Mouse (Mus musculus): ENCODE results near the gene Hoxc8. TPM values are rescaled to one million over a fixed set of nuclear protein-coding genes. Genes with fewer than 3 reads are reported as not detected.

Hoxc8 gene
- total RNA-seq, 2 experiments from 2014 or later, result not detected

DNA sequence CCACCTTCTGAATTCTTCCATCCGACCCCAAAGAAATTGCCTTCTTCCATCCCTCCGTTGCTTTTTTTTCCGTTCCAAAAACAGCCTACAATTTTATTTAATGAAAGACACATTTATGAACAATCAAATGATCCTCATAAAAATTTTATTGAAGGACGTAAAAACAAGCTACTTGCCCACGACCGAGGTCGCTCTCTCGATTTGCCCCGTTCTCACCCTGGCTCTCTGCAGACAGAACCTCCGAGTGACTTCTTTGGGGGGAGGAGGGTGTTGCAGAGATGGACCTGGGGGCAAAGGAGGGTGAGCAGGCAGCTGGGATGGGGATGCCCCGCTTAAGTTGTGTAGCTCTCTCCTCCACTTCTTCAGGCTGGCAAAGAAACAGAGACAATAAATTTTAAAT lies 10.1 kb upstream of the Hoxc8 start:
- DNase-seq (ENCODE audit: extremely low spot score in 1 of 2, low spot score in 1 of 2), result no peak

DNA sequence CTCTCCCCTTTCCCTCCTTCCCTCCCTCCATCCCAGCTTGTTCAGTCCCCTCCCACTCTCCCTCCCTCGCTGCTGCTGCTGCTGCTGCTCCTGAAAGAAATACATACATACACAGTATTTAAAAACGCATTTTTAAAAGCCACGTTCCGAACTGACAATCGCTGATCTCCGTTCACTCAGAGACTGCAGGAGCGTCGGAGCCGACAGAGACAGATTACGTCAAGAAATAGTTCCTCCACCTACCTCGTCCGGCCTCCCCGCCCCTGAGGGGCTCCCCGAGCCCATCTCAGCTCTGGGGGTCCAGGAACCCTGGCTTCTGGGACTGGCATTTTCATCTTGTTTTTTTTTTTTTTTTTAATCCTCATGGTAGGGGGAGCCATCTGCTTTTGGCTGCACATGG lies 9.5 kb upstream of the Hoxc8 start:
- no peak for DNase-seq (ENCODE audit: extremely low spot score in 1 of 2, low spot score in 1 of 2)

DNA sequence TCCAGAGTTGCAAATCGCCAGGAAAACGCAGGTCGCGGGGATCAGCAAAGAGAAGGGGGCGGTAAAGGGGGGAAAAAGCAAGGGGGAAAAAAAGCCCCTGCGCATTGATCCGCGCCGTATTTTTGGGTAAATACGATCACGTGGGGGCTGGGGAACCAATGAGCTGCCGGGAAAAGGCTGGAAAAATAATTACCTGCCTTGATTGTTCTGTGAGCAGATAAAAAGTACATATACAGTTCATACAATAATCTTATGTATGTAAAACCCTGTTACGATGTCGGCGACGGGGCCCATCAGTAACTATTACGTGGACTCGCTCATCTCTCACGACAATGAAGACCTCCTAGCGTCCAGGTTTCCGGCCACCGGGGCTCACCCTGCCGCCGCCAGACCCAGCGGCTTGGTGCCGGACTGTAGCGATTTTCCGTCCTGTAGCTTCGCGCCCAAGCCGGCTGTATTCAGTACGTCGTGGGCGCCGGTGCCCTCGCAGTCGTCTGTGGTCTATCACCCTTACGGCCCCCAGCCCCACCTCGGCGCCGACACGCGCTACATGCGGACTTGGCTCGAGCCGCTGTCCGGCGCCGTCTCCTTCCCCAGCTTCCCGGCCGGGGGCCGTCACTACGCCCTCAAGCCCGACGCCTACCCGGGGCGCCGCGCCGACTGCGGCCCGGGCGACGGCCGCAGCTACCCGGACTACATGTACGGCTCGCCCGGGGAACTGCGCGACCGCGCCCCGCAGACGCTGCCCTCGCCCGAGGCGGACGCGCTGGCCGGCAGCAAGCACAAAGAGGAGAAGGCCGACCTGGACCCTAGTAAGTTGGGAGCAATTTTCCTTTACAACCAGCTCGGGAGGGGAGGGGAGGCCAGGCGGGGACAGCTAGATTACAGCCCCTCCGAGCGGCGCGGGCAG lies 8.8 kb upstream of the Hoxc8 start:
- DNase-seq (ENCODE audit: extremely low spot score in 1 of 2, low spot score in 1 of 2), result no peak

DNA sequence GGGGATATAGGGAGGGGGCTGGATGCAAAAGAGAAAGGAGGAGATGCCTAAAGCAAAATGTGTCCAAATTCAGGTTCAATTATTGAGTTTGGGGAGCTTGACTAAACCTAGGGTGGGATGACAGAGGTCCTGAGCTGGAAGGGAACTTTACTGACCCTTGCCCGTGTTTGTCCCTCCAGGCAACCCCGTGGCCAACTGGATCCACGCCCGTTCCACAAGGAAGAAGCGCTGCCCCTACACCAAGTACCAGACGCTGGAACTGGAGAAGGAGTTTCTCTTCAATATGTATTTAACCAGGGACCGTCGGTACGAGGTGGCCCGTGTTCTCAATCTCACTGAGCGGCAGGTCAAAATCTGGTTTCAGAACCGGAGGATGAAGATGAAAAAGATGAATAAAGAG lies 6.7 kb upstream of the Hoxc8 start:
- no peak for DNase-seq (ENCODE audit: extremely low spot score in 1 of 2, low spot score in 1 of 2)

DNA sequence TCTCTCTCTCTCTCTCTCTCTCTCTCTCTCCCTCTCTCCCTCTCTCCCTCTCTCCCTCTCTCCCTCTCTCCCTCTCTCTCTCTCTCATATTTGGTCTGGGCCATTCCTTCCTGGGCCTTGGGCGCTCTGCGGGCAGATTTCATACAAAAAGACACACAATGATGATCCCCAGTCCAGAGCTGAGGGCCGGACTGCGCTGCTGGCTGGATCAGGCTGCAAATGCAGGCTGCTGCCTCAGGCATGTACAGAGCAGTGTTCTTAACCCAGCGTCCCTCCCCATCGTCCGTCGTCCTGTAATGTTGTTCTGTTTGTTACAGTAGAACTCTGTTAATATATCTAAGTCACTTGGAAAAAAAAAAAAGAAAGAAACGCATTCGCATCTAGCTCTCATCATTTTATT lies 5.9 kb upstream of the Hoxc8 start:
- no peak for DNase-seq (ENCODE audit: extremely low spot score in 1 of 2, low spot score in 1 of 2)

DNA sequence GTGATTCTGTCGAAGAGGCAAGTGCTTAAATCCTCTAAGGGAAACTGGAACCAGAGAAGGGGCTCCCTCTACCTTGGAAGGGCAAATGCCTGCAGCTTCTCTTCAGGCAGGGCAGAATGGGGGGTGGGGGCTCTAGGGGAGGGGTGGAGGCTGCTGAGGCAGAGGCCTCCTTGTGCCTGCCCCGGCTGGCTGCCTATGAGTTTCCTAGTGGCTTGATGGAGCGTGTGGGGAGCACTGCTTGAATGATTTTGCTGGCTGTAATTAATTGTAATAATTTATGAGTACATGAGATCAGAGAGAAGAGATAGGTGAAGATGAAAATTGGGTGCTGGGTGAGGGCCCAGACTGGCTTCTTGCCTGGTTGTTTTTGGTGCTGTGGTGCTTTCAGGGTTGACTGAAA lies 5.5 kb upstream of the Hoxc8 start:
- DNase-seq (ENCODE audit: extremely low spot score in 1 of 2, low spot score in 1 of 2), result no peak

DNA sequence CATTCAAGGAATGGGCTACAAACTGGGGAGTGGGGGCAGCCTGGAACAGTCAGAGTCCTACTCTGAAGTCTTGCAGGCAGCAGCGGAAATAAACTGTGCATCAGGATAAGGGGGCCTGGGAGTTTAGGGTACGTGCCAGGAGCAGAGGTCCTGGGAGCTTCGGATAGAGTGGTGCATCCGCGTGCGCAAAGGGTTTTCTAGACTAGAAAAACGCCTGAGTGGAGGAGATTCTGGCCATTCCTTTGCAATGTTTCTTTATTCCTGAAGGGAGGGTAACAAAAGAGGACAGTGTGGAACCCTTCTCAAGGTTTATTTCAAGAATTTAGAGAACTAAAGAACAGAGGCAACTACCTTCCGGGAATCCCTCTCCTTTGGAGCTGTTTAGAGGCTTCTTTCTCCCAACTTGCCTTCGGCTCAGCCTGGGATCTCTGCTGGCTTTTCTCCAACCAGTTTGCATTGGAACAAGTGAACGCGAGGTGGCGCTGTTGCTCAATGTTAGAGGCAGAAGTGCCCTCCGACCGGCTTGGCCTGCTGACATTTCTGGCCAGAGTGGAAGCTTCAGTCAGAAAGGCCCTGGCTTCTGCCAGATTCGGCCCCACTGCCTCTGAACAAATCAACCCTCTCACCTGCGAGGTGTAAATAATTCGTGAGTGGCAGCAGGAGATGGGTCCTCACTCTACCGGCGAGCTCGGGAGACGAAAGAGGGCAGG lies 3.1 kb upstream of the Hoxc8 start:
- peak; percentile 79 to 94 for DNase-seq (ENCODE audit: extremely low spot score in 1 of 2, low spot score in 1 of 2)

DNA sequence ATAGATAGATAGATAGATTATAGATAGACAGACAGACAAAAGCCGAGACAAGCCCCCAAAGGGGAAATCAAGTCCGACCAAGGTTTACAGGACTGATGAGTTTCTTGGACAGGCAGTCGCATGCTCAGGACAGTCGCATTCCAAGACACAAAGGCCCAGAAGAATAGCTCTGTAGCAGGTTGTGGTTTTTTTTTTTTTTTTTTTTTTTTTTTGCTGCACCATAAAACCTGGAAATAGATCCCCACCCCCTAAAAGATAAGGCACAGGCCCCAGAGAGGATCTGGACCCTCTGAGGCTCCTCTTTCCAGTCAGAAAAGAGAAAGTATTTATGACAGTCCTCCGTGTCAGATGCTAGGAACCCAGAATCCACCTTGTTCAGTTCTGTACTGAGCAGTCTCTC lies 2.3 kb upstream of the Hoxc8 start:
- DNase-seq (ENCODE audit: extremely low spot score in 1 of 2, low spot score in 1 of 2), result no peak

DNA sequence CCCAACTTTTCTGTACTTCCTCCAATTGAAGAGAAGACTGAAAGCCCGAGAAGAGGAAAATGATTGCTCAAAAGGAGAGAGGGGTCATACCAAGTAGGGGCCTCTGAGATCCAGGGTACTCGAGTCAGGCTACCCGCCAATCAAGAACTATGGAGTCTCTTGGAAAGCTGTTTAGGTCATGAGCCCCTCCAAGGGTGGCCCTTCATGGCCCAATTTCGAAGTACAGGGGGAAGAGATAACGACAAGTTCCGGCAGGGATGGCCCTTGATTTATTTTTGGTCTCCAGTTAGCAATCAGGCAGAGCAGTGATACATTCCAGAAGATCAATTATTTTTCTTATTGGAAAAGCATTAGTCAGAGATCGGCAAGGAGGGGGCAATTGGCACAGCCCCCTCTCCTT lies 1.4 kb downstream of the Hoxc8 start:
- no peak for DNase-seq (ENCODE audit: extremely low spot score in 1 of 2, low spot score in 1 of 2)

DNA sequence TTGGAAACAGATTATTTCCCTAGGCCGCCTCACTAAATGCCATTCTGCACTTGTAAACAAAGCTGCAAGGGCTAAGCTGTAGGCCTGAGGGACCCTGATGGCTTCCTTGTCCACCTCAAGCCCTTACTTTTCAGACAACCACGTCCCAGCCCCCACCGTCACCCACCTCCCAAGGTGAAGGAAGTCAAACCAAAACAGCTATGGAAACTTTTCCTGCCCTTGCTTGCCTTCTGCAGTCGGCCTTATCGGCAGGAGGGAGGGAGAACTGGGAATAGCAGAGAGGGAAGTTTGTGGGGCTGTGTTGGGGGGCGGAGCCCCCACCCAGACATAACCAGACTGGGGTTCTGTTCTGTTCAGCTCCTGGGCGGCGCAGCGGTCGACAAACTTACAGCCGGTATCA lies 1.8 kb downstream of the Hoxc8 start:
- DNase-seq (ENCODE audit: extremely low spot score in 1 of 2, low spot score in 1 of 2), result no peak

DNA sequence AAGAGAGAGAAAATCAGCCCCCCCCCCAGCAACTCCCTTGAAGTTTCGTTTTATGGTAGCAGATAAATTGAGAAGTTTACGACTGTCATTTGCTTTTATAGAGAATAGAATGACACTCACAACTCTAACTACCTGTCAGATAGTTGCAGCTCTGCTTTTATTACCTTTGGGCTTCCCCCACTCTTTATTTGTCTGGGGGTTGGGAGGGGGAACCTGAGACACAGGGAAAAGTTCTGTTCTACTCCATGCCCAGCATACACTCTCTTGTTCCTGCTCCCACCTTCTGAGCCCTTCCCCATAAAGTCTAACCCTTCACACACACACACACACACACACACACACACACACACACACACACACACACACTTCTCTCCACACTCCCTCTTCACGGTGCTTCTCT lies 2.5 kb downstream of the Hoxc8 start:
- DNase-seq (ENCODE audit: extremely low spot score in 1 of 2, low spot score in 1 of 2), result no peak

DNA sequence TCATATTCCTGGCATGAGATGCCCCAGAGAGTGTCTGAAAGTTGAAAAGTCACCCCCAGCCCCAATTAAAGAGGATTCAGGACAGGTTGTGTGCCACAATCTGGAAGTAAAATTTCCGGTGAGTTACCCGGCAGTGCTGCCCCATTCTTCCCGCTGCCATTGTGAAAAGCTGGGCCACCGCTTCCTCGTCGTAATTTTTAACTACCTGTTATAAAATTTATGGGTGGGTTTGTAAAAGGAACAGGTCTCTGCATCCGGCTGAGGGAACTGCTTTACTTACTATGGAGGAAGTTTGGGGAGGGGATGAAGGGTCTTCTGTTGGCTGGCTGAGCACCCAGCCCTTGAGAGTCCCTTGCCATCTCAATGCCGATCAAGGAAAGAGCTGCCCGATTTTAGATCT lies 6.1 kb downstream of the Hoxc8 start:
- DNase-seq (ENCODE audit: extremely low spot score in 1 of 2, low spot score in 1 of 2), result no peak

DNA sequence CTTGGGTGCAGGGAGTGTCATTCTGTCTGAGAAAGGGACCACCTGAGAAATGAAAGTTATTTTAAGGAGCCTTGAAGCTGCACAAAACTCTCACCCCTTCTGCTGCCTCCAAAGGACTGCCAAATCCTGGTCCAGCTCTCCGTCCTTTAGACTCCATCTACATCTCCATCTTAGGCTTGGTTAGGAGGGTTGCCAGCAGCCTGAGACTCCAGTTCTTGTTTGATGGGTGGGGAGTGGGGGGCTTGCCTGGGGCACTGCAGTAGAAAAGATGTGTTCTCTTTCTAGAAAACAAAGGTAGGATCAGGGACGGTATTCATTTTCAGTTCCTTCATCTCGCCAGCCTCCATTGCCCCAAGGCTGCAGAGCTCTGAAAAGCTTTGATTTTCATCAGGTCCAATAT lies 7.0 kb downstream of the Hoxc8 start:
- no peak for DNase-seq (ENCODE audit: extremely low spot score in 1 of 2, low spot score in 1 of 2)

DNA sequence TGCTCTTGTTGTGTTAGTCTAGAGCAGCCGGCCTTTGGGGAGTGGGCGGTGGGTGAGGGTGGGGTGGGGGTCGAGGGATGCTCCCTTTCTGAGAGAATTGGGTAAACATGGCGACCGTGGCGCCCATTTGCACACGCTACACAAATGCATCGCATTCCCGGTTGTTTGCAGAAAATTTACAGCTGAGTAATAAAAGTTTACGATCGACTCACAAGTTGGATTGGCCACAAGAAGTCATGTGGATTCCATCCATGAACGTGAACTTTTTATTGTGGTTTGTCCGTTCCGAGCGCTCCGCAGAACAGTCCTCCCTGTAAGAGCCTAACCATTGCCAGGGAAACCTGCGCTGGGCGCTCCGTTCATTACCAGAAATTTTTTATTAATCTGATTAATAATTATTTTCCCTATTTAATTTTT lies 7.5 kb downstream of the Hoxc8 start, which contains the start of gene Hoxc6:
Gene Hoxc6, plus strand, starts transcription at position 319 of the 417 bp plus-strand sequence.
- DNase-seq (ENCODE audit: extremely low spot score in 1 of 2, low spot score in 1 of 2), result no peak

DNA sequence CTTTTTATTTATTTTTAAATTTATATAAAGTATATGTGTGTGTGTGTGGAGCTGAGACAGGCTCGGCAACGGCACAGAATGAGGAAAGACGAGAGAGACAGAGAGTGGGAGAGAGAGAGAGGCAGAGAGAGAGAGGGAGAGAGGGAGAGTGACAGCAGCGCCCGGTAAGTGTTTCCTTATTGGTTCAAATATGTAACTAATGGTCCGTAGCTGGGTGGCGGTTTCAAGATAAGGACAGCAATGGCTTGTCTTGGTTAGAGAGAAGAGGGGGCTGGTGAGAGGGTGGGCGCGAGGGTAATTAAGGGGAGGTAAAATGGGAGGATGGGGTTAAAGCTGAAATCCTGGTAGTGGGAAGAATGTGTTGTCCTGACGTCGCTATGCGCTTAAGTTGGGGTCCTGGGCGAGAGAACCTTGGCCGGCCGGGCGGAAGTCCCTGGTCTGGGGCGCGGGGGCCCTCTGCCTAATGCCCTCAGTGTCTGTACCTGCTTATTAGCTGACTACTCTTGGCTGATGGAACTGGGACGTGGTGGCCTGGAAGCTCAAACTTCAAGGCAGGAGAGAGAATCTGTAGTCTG lies 8.3 kb downstream of the Hoxc8 start:
- no peak for DNase-seq (ENCODE audit: extremely low spot score in 1 of 2, low spot score in 1 of 2)

DNA sequence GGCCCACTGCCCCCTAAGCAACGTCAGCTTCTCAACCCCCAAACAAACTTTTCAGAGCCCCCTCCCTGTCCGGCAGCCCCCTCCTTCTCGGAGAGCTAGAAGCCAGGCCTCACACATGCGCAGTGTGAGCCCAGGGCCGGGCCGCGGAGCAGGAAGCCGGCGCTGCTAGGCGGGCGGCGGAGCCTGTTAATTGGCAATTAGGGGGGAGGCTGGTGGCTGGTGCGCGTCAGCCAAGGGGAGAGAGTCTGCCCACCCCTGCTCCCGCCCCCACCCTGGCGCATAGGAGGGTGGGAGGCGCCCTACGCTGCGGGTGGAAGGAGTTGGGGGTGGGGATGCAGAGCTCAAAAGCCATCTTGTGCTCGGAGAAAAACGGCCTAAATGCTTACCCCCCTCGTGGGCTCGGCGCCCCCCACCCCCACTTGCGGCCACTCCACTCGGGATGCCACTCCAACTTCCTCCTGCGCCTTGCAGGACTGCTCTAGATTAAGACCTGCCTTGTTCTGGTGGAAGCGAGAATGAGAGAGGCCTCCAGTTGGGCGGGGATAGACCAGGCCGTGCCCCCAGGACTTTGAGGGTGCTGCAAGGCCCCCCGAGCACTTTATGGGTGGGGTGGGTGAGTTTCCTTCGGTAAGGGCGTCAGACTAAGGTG lies 8.9 kb downstream of the Hoxc8 start:
- no peak for DNase-seq (ENCODE audit: extremely low spot score in 1 of 2, low spot score in 1 of 2)

DNA sequence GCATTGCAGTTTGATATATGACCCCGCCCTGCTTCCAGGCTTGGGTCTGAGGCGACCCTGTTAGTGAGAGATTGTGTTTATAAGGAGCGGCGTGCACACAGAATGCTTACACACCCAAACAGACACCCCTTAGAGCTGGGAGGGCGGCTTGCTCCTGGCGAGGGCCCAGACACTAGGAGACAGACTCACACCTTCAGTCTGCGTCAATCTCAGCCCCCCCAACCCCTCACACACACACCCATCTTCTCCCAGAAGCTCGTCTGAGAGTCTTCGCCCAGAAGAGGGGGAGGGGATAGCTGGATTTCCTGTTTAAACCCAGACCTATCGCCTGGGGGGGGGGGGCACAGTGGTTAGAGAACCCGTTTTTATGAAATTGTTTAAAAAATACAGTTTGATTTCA lies 9.5 kb downstream of the Hoxc8 start:
- DNase-seq (ENCODE audit: extremely low spot score in 1 of 2, low spot score in 1 of 2), result no peak

DNA sequence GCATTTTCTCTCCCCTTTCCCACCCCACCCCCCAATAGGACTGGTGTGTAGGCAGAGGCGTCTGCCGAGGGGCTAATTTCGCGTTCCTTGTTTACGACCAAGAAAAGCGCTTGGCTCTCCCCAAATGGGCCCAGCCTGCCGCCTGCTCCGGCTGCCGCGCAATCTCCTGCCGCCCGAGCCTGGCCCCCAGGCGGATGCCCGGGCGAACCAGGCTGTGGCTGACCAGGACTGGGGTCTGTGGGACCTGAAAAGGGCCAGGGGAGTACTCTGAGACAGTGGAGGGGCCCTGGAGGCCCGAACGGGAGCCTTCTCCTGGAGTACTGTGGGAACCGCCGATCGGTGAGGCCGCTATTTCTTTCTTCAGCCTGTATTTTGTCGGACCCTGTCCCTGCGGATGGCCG lies 10.1 kb downstream of the Hoxc8 start:
- DNase-seq (ENCODE audit: extremely low spot score in 1 of 2, low spot score in 1 of 2), result no peak

DNA sequence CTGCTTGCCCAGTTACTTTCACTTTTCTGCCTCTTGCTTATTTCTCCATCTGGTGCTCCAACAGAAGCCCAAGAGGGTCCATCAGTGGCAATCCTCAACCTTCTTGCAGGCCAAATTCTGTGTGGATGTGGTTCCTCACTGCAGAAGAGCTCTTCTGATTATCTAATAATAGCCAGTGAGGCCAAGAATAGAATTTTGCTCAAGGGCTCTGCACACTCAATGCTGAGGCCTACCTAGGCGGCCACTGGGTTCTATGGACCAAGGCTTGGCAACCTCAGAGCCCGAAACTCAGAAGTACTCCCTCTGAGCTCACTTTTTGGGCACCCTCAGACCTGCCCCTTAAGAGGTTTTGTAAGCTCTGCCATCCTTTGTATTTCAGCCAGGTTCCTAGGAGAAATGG lies 11.0 kb downstream of the Hoxc8 start:
- no peak for DNase-seq (ENCODE audit: extremely low spot score in 1 of 2, low spot score in 1 of 2)

DNA sequence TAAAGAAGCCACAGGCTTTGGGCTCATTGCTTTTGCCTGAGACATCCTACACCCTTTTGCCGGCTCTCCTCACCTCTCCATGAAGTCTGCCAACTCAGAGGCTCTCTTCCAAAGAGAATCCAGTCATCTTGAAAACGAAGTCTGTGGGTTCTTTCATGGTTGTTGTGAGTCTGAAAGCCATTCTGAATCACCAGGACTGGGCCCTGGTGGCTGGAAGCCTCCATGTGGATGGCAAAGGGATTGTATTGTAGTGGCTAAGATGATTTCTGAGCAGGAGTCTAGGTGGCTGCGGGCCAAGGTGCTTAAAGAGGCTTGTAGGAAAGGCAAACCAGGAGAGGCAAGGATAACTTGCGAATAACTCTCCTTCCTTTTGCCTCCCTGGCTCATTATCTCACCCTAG lies 11.7 kb downstream of the Hoxc8 start:
- no peak for DNase-seq (ENCODE audit: extremely low spot score in 1 of 2, low spot score in 1 of 2)

DNA sequence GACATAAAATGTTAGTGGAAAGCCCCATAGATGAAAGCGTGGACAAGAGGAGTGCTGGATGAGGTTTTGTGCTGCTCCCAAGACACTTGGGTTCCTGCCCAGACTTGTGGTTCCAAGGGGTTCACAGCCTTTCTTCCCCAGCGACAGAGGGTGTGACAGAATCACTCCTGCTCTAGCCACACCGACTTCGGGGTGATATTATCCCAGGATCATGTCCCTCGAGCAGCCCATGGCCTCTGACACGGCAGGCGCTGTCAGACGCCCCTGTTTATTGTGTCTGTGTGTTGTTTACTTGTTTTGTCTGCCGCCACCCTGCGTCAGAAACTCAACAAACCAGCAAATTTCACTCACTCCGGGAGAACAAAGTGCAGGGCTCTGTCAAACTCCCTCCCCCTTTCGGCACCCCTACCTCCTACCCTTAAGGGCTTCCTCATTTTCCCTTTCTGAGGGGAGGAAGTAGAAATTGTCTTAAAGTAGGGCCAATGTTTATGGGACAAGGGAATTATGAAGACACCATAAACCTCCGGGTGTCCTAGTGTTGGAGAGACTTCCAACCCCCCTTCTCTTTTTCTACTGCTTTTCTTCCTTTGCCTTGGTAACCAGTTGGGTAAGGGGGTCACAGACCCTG lies 12.5 kb downstream of the Hoxc8 start:
- no peak for DNase-seq (ENCODE audit: extremely low spot score in 1 of 2, low spot score in 1 of 2)
